Mouse (Mus musculus) spleen, adult 2 months (tissue): Measurements from ENCODE around the gene Mrgprb5.
"Not testable (repeated sequence)": the region's sequence is repeated elsewhere in the genome, so short reads cannot be mapped to it uniquely, and the experiment has no call there.

Experiments used
- CTCF ChIP-seq: fragments of 200-500 bp; IDR thresholded peaks from 2 replicates; pipeline ENCODE4 v1.5.1; 2011; ENCODE audit warnings: mild to moderate bottlenecking, inconsistent platforms; ENCODE audit not compliant: insufficient read depth, insufficient read length, insufficient replicate concordance; ENCODE audit errors: extremely low read depth
- POLR2A ChIP-seq: fragments of 200-500 bp; IDR thresholded peaks from 2 replicates; pipeline ENCODE4 v1.6.1; 2011; ENCODE audit warnings: low read depth, low read length, inconsistent platforms

DNA sequence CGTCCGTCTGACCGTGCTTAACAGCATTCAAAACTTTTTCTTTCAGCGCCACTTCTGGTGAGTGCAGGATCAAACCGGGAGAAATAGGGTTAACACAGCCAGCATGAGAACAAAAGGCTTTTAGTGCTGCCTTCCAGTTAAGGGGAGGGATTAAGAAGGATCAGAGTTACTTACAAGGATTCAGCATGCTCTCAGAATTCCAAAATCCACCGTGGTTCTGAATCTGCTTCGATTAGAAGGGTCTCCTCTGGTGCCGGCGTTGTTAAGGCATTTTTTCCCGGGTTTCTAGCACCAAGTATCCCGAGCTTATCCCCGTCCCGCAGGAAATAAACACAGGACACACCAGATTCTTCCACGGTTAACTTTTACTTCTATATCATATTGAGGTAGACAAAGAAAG lies 37.0 kb downstream of the Mrgprb5 start:
- TF ChIP-seq CTCF, POLR2A: not testable (repeated sequence)
